Mouse (Mus musculus) hindbrain, embryonic 13.5 days (tissue): ENCODE measurements at regions not wholly inside any gene's neighbourhood (a gene's known extent, or its start where the extent isn't known, plus 50 kb on each side); places are given as distances from the start of the nearest gene placed in this dataset.

Source experiments
- ATAC-seq: fragments of 200-750 bp; cut with Nextera tagmentation; 2 replicates; pipeline ENCODE4 v1.8.0; 2017; ENCODE audit warnings: moderate TSS enrichment; ENCODE audit not compliant: low FRiP score
- H3K27ac ChIP-seq: fragments of 300-500 bp; sonication (generic); 2 replicates; pipeline ENCODE4 v1.5.1; 2015; ENCODE audit warnings: inconsistent platforms, mild to moderate bottlenecking, moderate library complexity
- H3K27me3 ChIP-seq: fragments of 300-500 bp; sonication (generic); 2 replicates; pipeline ENCODE4 v1.6.1; 2015; ENCODE audit warnings: mild to moderate bottlenecking, inconsistent platforms
- H3K36me3 ChIP-seq: fragments of 300-500 bp; sonication (generic); 2 replicates; pipeline ENCODE4 v1.6.1; 2015; ENCODE audit warnings: mild to moderate bottlenecking, inconsistent platforms
- H3K4me1 ChIP-seq: fragments of 300-500 bp; sonication (generic); replicated peaks from 2 replicates; pipeline ENCODE4 v1.6.1; 2015; ENCODE audit warnings: inconsistent platforms
- H3K4me2 ChIP-seq: fragments of 300-500 bp; sonication (generic); 2 replicates; pipeline ENCODE4 v1.6.1; 2015; ENCODE audit warnings: inconsistent platforms, mild to moderate bottlenecking, moderate library complexity
- H3K4me3 ChIP-seq: fragments of 300-500 bp; sonication (generic); 2 replicates; pipeline ENCODE4 v1.5.1; 2015; ENCODE audit warnings: mild to moderate bottlenecking, inconsistent platforms
- H3K9ac ChIP-seq: fragments of 300-500 bp; sonication (generic); 2 replicates; pipeline ENCODE4 v1.6.1; 2015; ENCODE audit warnings: mild to moderate bottlenecking, inconsistent platforms
- H3K9me3 ChIP-seq: fragments of 300-500 bp; sonication (generic); 2 replicates; pipeline ENCODE4 v1.6.1; 2016; ENCODE audit warnings: inconsistent platforms
- WGBS: fragments of 180-500 bp; shearing (Covaris S2); methylation state at CpG from one replicate; pipeline ENCODE4 v1.1.7; 2015; 5-methylcytosine and 5-hydroxymethylcytosine counted together

DNA sequence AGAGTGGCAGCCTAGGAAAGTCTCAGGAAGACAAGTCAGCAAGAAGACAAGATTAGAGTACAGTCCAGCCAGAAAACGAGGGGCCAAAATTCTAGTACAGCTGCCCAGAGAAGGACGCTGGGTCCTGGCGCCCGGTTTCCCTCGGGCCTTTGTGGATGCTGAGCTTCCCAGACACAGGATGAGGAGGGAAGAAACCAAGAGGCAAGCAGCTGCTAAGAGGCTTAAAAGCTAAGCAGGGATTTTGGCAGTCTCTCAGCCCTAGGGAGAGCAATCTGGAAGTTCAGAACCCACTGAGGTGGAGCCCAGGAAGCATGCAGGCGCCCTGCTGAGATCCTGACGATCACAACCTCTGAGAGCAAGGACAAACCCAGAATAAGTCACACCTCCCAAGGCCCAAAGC lies 363.1 kb upstream of the Mgmt start:
- ATAC-seq = no peak
- Histone ChIP-seq H3K36me3 (no peaks in the 10 kb centered on the region), H3K9me3 (no peaks in the 10 kb centered on the region), H3K4me3 (no peak overlapping the region), H3K9ac (no peak overlapping the region), H3K4me2 (no peak overlapping the region), H3K27me3 (0 out of 2 replicates have a peak, but pooled peaks cover 3% of the 10 kb centered on the region), H3K27ac (no peak overlapping the region), H3K4me1 (no peaks in the 10 kb centered on the region)
- 71% methylated on average over 7 of the region's 7 CpGs for WGBS

DNA sequence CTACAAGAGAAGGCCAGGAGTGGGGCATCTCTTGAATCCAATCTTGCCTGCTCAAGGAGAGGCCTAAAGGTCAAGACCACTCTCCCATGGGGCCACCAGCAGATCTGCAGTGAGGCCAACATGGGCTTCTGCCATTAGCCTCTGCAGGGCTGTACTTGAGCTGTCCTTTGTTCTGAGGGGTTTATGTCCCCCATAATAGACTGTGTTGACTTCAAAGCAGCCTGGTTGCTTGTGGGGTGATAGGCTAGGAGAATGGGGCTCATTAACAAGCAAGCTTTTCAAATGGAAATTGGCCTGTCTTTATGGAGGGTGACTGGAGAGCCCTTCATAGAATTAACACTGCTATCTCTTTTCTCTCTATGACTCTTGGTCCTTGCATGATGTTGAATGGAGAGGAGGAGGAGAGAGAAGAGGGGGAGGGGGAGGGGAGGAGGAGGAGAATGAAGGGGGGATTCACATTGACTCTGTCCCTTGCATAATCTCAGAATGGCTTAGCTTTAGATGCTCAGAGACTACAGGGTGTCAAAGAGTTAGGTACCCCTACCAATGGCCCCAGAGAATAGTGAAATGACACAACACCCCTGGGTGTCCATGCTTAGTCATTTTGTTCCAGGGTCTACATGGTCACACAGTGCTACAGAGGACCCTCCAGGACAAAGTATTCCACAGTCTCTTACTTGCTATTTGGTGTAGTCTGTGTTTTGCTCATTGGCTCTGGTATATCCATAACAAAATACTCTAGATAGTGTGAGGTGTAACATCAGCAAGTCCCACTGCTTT lies 352.3 kb upstream of the Mgmt start:
- Histone ChIP-seq H3K4me2 (no peak overlapping the region), H3K27ac (no peak overlapping the region), H3K4me1 (peaks cover 6% of the 10 kb centered on the region; the same call in 1 of the 2 replicates), H3K36me3 (no peaks in the 10 kb centered on the region), H3K4me3 (no peak overlapping the region), H3K27me3 (peaks cover 11% of the 10 kb centered on the region; the same call in 1 of the 2 replicates), H3K9ac (no peak overlapping the region), H3K9me3 (no peaks in the 10 kb centered on the region)
- no peak for ATAC-seq

GRCm38 (mm10) chr7:136542896-136543295 lies 351.5 kb upstream of the Mgmt start:
- H3K4me3 ChIP-seq = no peak overlapping the region
- WGBS = 73% methylated on average over 7 of the region's 7 CpGs
- H3K27ac ChIP-seq = 0 out of 2 replicates have a peak overlapping the region, but pooled peaks have one; percentile 25
- no peak overlapping the region for H3K4me2 ChIP-seq
- no peak overlapping the region for H3K9ac ChIP-seq
- H3K36me3 ChIP-seq = no peaks in the 10 kb centered on the region
- H3K9me3 ChIP-seq = no peaks in the 10 kb centered on the region
- peaks cover 6% of the 10 kb centered on the region; the same call in 1 of the 2 replicates for H3K4me1 ChIP-seq
- ATAC-seq = no peak
- H3K27me3 ChIP-seq = peaks cover 11% of the 10 kb centered on the region; the same call in 1 of the 2 replicates

- 67% methylated on average over 3 of the region's 3 CpGs for WGBS
- Histone ChIP-seq H3K36me3 (no peaks in the 10 kb centered on the region), H3K27ac (no peak overlapping the region), H3K9ac (no peak overlapping the region), H3K27me3 (0 out of 2 replicates have a peak, but pooled peaks cover 3% of the 10 kb centered on the region), H3K4me2 (no peak overlapping the region), H3K4me3 (no peak overlapping the region), H3K9me3 (no peaks in the 10 kb centered on the region), H3K4me1 (peaks cover 3% of the 10 kb centered on the region; the same call in 1 of the 2 replicates)
- no peak for ATAC-seq
Observed at GRCm38 (mm10) chr7:136547837-136548236, 346.6 kb upstream of the Mgmt start.

DNA sequence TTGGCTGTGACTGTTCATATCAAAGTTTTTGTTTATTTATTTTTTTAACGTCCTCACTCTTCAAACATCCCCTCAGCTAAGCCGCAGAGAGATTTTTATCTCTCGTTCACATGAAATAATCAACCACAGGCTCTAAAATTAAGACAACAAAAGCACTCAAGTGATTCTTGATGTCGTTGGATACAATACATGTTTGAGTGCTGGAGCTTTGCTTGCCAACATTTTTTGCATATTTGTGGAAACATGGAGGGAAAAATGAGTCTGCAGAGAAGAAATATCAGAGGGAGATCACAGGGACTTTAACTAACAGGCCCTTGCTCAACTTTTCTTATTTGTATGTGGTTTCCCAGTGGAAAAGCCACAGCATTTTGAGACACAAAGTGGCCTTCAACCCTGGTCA lies 338.0 kb upstream of the Mgmt start:
- ATAC-seq = no peak

DNA sequence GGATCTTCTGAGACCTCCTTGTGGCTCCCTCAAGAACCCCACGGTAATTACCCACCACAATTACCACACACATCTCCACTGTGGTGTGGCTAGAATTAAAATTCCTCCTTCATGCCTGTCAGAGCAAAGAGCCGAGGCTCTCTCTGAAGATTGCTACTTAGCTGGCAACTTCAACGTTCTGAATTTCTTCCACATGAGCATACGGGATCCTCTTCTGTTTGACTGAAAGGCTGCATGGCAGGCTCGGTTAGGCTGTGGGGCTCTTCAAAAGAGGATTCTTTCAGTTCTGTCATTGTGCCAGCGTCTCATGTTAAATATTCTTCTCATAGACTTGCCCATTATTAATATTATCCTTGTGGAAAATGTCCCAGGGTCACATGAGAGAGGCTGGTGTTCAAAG lies 334.9 kb upstream of the Mgmt start:
- H3K4me1 ChIP-seq = no peaks in the 10 kb centered on the region
- no peak for ATAC-seq
- no peak overlapping the region for H3K9ac ChIP-seq
- no peaks in the 10 kb centered on the region for H3K9me3 ChIP-seq
- no peak overlapping the region for H3K4me2 ChIP-seq
- no peaks in the 10 kb centered on the region for H3K27me3 ChIP-seq
- 75% methylated on average over 6 of the region's 6 CpGs for WGBS
- no peak overlapping the region for H3K27ac ChIP-seq
- H3K36me3 ChIP-seq = no peaks in the 10 kb centered on the region
- H3K4me3 ChIP-seq = no peak overlapping the region

More for the DNA sequence above, 338.0 kb upstream of the Mgmt start:
- H3K9me3 ChIP-seq = no peaks in the 10 kb centered on the region
- H3K4me2 ChIP-seq = no peak overlapping the region
- no peak overlapping the region for H3K9ac ChIP-seq
- H3K36me3 ChIP-seq = no peaks in the 10 kb centered on the region
- WGBS = 76% methylated on average over 4 of the region's 4 CpGs
- no peak overlapping the region for H3K27ac ChIP-seq
- H3K4me1 ChIP-seq = no peaks in the 10 kb centered on the region
- H3K4me3 ChIP-seq = no peak overlapping the region
- H3K27me3 ChIP-seq = no peaks in the 10 kb centered on the region

- Histone ChIP-seq H3K4me1 (0 out of 2 replicates have a peak, but pooled peaks cover 3% of the 10 kb centered on the region), H3K4me2 (no peak overlapping the region), H3K36me3 (no peaks in the 10 kb centered on the region), H3K27me3 (no peaks in the 10 kb centered on the region), H3K4me3 (no peak overlapping the region), H3K27ac (no peak overlapping the region), H3K9me3 (no peaks in the 10 kb centered on the region), H3K9ac (no peak overlapping the region)
- 68% methylated on average over 7 of the region's 7 CpGs for WGBS
- ATAC-seq = no peak
Observed at GRCm38 (mm10) chr7:136570911-136571310, 323.5 kb upstream of the Mgmt start.

DNA sequence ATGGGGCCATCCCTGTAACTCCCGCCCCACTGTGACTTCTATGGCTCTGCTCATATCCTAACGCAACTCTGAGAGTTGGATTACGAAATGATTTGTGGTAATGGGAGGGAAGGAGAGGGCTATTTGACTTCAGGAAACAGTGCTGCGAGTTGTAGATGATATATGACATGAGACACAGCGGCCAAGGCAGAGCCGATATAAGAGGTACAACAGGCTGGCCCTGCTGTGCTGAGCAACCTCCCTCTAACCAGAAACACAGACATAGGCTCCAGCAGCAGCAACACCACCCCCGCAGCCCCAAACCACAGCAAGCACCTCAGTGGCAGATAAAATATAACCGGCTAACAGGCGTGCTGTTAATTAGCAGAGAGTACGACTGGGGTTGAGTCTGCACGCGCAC lies 312.5 kb upstream of the Mgmt start:
- no peak overlapping the region for H3K27ac ChIP-seq
- no peak overlapping the region for H3K4me2 ChIP-seq
- no peaks in the 10 kb centered on the region for H3K9me3 ChIP-seq
- H3K27me3 ChIP-seq = peaks cover 19% of the 10 kb centered on the region; the same call in 1 of the 2 replicates
- 42% methylated on average over 12 of the region's 12 CpGs for WGBS
- peaks cover 32% of the 10 kb centered on the region for H3K4me1 ChIP-seq
- H3K36me3 ChIP-seq = no peaks in the 10 kb centered on the region
- H3K9ac ChIP-seq = no peak overlapping the region
- H3K4me3 ChIP-seq = no peak overlapping the region
- ATAC-seq = no peak

DNA sequence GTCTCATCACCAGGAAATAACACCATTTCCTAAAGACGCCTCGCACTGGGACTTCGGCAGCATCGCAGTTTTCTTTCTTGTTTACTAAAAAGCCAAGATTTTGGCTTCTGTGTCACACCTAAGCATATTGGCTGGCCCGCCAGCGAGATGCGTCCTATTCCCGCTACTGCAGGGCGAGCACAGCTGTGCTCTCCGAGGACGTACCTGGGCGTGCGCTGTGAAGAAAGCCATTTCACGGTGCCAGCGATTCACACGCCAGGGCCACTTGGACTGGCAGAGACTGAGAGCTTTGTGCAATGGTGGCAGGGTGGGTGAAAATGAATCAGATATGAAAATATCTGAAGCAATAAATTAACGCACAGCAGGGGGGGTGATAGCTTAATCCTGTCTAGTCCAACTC lies 310.1 kb upstream of the Mgmt start:
- Histone ChIP-seq H3K9me3 (no peaks in the 10 kb centered on the region), H3K27ac (peak overlapping the region; percentile 42; the same call in 1 of the 2 replicates), H3K4me1 (peaks cover 42% of the 10 kb centered on the region), H3K4me3 (no peak overlapping the region), H3K4me2 (peak overlapping the region; percentile 0; the same call in 1 of the 2 replicates), H3K36me3 (no peaks in the 10 kb centered on the region), H3K27me3 (peaks cover 19% of the 10 kb centered on the region; the same call in 1 of the 2 replicates), H3K9ac (no peak overlapping the region)
- no peak for ATAC-seq
- 67% methylated on average over 17 of the region's 17 CpGs for WGBS

DNA sequence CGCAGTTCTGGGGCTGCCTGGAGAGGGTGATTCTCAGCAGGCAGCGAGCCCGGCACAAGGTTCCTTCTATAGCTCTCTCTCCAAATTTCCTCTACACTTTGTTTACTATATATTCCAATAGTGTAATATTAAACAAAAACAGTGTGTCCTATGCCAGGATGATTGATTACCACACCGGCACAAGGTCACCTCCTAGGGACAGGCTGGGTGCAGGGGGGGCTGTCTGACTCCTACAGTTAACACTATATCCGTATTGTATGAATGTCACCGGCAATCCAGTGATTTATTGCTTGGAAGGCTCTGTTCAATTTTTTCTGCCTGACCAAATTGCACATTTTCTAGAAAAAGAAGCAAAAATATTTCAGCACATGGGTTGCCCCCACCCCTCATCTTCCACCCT lies 305.9 kb upstream of the Mgmt start:
- no peaks in the 10 kb centered on the region for H3K9me3 ChIP-seq
- H3K4me3 ChIP-seq = no peak overlapping the region
- peaks cover 27% of the 10 kb centered on the region for H3K4me1 ChIP-seq
- H3K9ac ChIP-seq = 0 out of 2 replicates have a peak overlapping the region, but pooled peaks have one; percentile 5
- no peaks in the 10 kb centered on the region for H3K36me3 ChIP-seq
- peak overlapping the region; percentile 60 for H3K27ac ChIP-seq
- no peak overlapping the region for H3K4me2 ChIP-seq
- peaks cover 7% of the 10 kb centered on the region; the same call in 1 of the 2 replicates for H3K27me3 ChIP-seq
- 42% methylated on average over 6 of the region's 6 CpGs for WGBS
- ATAC-seq = no peak

DNA sequence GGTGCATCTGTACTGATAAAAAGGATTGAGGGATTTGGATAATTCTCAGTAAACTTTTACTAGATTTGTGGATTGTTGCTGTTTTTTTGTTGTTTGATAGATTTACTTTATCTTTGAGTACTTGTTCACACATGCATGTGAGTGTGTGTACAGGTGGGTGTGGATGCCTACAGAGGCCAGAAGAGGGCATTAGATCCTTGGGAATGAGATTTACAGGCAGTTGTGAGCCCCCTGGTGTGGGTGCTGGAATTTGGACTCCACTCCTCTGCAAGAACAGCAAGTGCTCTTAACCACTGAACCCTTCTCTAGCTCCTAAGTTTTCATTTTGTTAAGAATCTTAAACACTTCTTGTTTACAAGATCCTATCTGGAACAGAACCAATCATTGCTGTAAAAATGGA lies 303.5 kb upstream of the Mgmt start:
- Histone ChIP-seq H3K9me3 (no peaks in the 10 kb centered on the region), H3K4me2 (no peak overlapping the region), H3K9ac (no peak overlapping the region), H3K27ac (no peak overlapping the region), H3K4me1 (peaks cover 15% of the 10 kb centered on the region), H3K36me3 (no peaks in the 10 kb centered on the region), H3K4me3 (no peak overlapping the region), H3K27me3 (no peaks in the 10 kb centered on the region; the same call in 1 of the 2 replicates)
- no peak for ATAC-seq

DNA sequence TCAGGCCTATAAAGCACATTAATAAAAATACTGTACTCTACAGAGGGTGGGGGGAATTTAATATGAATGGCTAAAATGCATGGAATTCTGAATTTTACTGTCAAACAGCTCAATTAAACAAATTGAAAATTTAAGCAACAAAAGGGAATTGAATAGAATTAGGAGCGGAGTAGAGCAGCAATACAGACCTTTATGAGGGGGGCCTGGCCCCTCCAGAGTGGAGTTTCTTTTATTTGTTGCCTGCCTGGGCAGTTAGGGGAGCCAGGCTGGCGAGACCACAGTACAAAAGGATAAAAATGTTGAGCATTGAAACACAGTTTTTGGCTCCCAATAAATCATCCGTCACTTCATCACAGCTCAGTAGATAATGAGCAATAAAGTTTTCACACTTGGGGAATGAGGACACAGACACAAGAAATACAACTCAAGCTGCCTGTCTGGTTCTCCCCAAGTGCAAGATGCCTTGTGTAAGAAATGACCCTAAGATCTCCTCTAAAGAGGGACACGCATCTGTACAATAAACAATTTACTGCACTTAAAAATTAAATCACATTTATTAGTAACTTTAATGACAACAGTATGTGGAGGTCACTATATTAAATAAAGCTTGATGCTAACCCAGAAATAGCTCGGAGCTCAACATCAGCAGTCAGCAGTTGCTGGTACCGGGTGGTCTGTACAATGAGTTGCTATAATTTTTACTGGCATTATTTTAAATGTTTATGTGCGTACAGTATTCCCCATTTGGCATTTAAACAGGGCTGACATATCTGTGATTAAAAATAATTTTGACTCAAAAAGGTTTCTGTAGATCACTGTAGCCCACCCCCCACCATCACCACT lies 286.9 kb upstream of the Mgmt start:
- no peaks in the 10 kb centered on the region for H3K27me3 ChIP-seq
- H3K9me3 ChIP-seq = no peaks in the 10 kb centered on the region
- H3K4me1 ChIP-seq = no peaks in the 10 kb centered on the region; the same call in 1 of the 2 replicates
- no peak overlapping the region for H3K4me2 ChIP-seq
- no peak overlapping the region for H3K9ac ChIP-seq
- H3K4me3 ChIP-seq = no peak overlapping the region
- H3K27ac ChIP-seq = no peak overlapping the region
- no peaks in the 10 kb centered on the region for H3K36me3 ChIP-seq
- 72% methylated on average over 7 of the region's 7 CpGs for WGBS
- no peak for ATAC-seq
